Mouse (Mus musculus): ENCODE data around the gene B3galnt2. TPM values are rescaled to one million over a fixed set of nuclear protein-coding genes. Genes with fewer than 3 reads are reported as not detected.

The B3galnt2 gene
- polyA plus RNA-seq, 2 experiments = 20.0 to 20.5 TPM

- no peaks in the 10 kb centered on the region for H3K4me1 ChIP-seq (replicated peaks; ENCODE audit: control insufficient read depth in 2 of 2, insufficient read depth in 2 of 2, low read length in 1 of 2)
- no peak overlapping the region for H3K4me3 ChIP-seq (ENCODE audit: insufficient read depth in 1 of 2, low read depth in 2 of 2, low read length in 2 of 2)
- no peaks in the 10 kb centered on the region for H3K9me3 ChIP-seq (ENCODE audit: control insufficient read depth, low read length)
- no peaks in the 10 kb centered on the region for H3K27me3 ChIP-seq (ENCODE audit: control insufficient read depth, insufficient read depth, low read length)
- no peak for TF ChIP-seq CTCF (IDR thresholded peaks at IDR 0.05; ENCODE audit: low read depth)
- no peak for TF ChIP-seq EP300 (IDR thresholded peaks at IDR 0.05; ENCODE audit: low read depth)
- no peak overlapping the region for H3K4me2 ChIP-seq (ENCODE audit: low read depth)
- H3K27ac ChIP-seq = no peak overlapping the region
- WGBS (ENCODE audit: insufficient replicate concordance) = 89% methylated on average over 2 of the region's 2 CpGs
- no peak overlapping the region for H3K9ac ChIP-seq (replicated peaks)
- ATAC-seq (ENCODE audit: insufficient read depth) (no peak), DNase-seq (ENCODE audit: low read depth in 3 of 3, low spot score in 3 of 3) (no peak)
- H3K36me3 ChIP-seq (replicated peaks; ENCODE audit: control insufficient read depth, insufficient read depth, low read depth) = peaks cover 72% of the 10 kb centered on the region
Measured at GRCm38 (mm10) chr13:14002706-14003105, 48.4 kb downstream of the B3galnt2 start.

- H3K36me3 ChIP-seq (replicated peaks; ENCODE audit: control insufficient read depth, insufficient read depth, low read depth) = peaks cover 60% of the 10 kb centered on the region
Measured at GRCm38 (mm10) chr13:14004086-14004485, 49.8 kb downstream of the B3galnt2 start.

GRCm38 (mm10) chr13:14004999-14005398 is 50.7 kb downstream of the B3galnt2 start:
- H3K4me3 ChIP-seq (ENCODE audit: insufficient read depth in 1 of 2, low read depth in 2 of 2, low read length in 2 of 2) = no peak overlapping the region
- WGBS (ENCODE audit: insufficient replicate concordance) = 83% methylated on average over 5 of the region's 5 CpGs
- ATAC-seq (ENCODE audit: insufficient read depth) = no peak
- no peak overlapping the region for H3K27ac ChIP-seq
- DNase-seq (ENCODE audit: low read depth in 3 of 3, low spot score in 3 of 3) = no peak
- no peaks in the 10 kb centered on the region for H3K9me3 ChIP-seq (ENCODE audit: control insufficient read depth, low read length)
- no peaks in the 10 kb centered on the region for H3K4me1 ChIP-seq (replicated peaks; ENCODE audit: control insufficient read depth in 2 of 2, insufficient read depth in 2 of 2, low read length in 1 of 2)
- H3K9ac ChIP-seq (replicated peaks) = no peak overlapping the region
- no peak overlapping the region for H3K4me2 ChIP-seq (ENCODE audit: low read depth)
- no peaks in the 10 kb centered on the region for H3K27me3 ChIP-seq (ENCODE audit: control insufficient read depth, insufficient read depth, low read length)
- TF ChIP-seq EP300 (IDR thresholded peaks at IDR 0.05; ENCODE audit: low read depth) = no peak
- TF ChIP-seq CTCF (IDR thresholded peaks at IDR 0.05; ENCODE audit: low read depth) = no peak
- peaks cover 58% of the 10 kb centered on the region for H3K36me3 ChIP-seq (replicated peaks; ENCODE audit: control insufficient read depth, insufficient read depth, low read depth)

More at GRCm38 (mm10) chr13:14004086-14004485, 49.8 kb downstream of the B3galnt2 start:
- TF ChIP-seq EP300 (IDR thresholded peaks at IDR 0.05; ENCODE audit: low read depth) = no peak
- TF ChIP-seq CTCF (IDR thresholded peaks at IDR 0.05; ENCODE audit: low read depth) = peak; percentile 43
- Histone ChIP-seq H3K4me3 (ENCODE audit: insufficient read depth in 1 of 2, low read depth in 2 of 2, low read length in 2 of 2) (no peak overlapping the region), H3K27ac (no peak overlapping the region), H3K9me3 (ENCODE audit: control insufficient read depth, low read length) (no peaks in the 10 kb centered on the region), H3K9ac (replicated peaks) (no peak overlapping the region), H3K27me3 (ENCODE audit: control insufficient read depth, insufficient read depth, low read length) (no peaks in the 10 kb centered on the region), H3K4me1 (replicated peaks; ENCODE audit: control insufficient read depth in 2 of 2, insufficient read depth in 2 of 2, low read length in 1 of 2) (no peaks in the 10 kb centered on the region), H3K4me2 (ENCODE audit: low read depth) (no peak overlapping the region)
- DNase-seq (ENCODE audit: low read depth in 3 of 3, low spot score in 3 of 3) (no peak), ATAC-seq (ENCODE audit: insufficient read depth) (no peak)
- 68% methylated on average over 4 of the region's 4 CpGs for WGBS (ENCODE audit: insufficient replicate concordance)

GRCm38 (mm10) chr13:14006056-14006455 is 51.8 kb downstream of the B3galnt2 start:
- H3K9me3 ChIP-seq (ENCODE audit: control insufficient read depth, low read length) = no peaks in the 10 kb centered on the region
- no peak for TF ChIP-seq EP300 (IDR thresholded peaks at IDR 0.05; ENCODE audit: low read depth)
- no peak for TF ChIP-seq CTCF (IDR thresholded peaks at IDR 0.05; ENCODE audit: low read depth)
- H3K4me3 ChIP-seq (ENCODE audit: insufficient read depth in 1 of 2, low read depth in 2 of 2, low read length in 2 of 2) = no peak overlapping the region
- 0 out of 4 replicates have a peak, but pooled peaks cover 0 to 1% of the 10 kb centered on the region in 2 experiments for H3K4me1 ChIP-seq (replicated peaks; ENCODE audit: control insufficient read depth in 2 of 2, insufficient read depth in 2 of 2, low read length in 1 of 2)
- H3K27me3 ChIP-seq (ENCODE audit: control insufficient read depth, insufficient read depth, low read length) = no peaks in the 10 kb centered on the region
- H3K27ac ChIP-seq = no peak overlapping the region
- WGBS (ENCODE audit: insufficient replicate concordance) = 49% methylated on average over 2 of the region's 2 CpGs
- no peak overlapping the region for H3K4me2 ChIP-seq (ENCODE audit: low read depth)
- peaks cover 49% of the 10 kb centered on the region for H3K36me3 ChIP-seq (replicated peaks; ENCODE audit: control insufficient read depth, insufficient read depth, low read depth)
- ATAC-seq (ENCODE audit: insufficient read depth) (no peak), DNase-seq (ENCODE audit: low read depth in 3 of 3, low spot score in 3 of 3) (no peak)
- no peak overlapping the region for H3K9ac ChIP-seq (replicated peaks)

- Histone ChIP-seq H3K36me3 (replicated peaks; ENCODE audit: control insufficient read depth, insufficient read depth, low read depth) (peaks cover 36% of the 10 kb centered on the region), H3K4me3 (ENCODE audit: insufficient read depth in 1 of 2, low read depth in 2 of 2, low read length in 2 of 2) (no peak overlapping the region), H3K27me3 (ENCODE audit: control insufficient read depth, insufficient read depth, low read length) (no peaks in the 10 kb centered on the region), H3K4me2 (ENCODE audit: low read depth) (no peak overlapping the region), H3K9ac (replicated peaks) (no peak overlapping the region), H3K9me3 (ENCODE audit: control insufficient read depth, low read length) (no peaks in the 10 kb centered on the region), H3K27ac (no peak overlapping the region), H3K4me1 (replicated peaks; ENCODE audit: control insufficient read depth in 2 of 2, insufficient read depth in 2 of 2, low read length in 1 of 2) (peaks cover 0 to 6% of the 10 kb centered on the region in 2 experiments; a peak in 1 of 4 replicates)
- WGBS (ENCODE audit: insufficient replicate concordance) = 82% methylated on average over 4 of the region's 4 CpGs
- DNase-seq (ENCODE audit: low read depth in 3 of 3, low spot score in 3 of 3) (no peak), ATAC-seq (ENCODE audit: insufficient read depth) (no peak)
- TF ChIP-seq EP300 (IDR thresholded peaks at IDR 0.05; ENCODE audit: low read depth) = no peak
Measured at GRCm38 (mm10) chr13:14011454-14011995, 57.3 kb downstream of the B3galnt2 start.
